Mouse (Mus musculus) cerebellum, postnatal 10 days (tissue): ENCODE results near the gene Ifi204.
A peak's percentile ranks its signal among the peaks of the same experiment; 100 is the strongest.
"Not testable (repeated sequence)": the region's sequence is repeated elsewhere in the genome, so short reads cannot be mapped to it uniquely, and the experiment has no call there.

Experiments
- DNase-seq, 2 experiments: peaks; one replicate each; pipeline ENCODE4 v3.0.0; 2021; ENCODE audit warnings: mixed read lengths in 2 of 2

Ifi204 gene

GRCm38 (mm10) chr1:173766848-173767617, at the start of gene Ifi204:
TSS of gene Ifi204 (minus strand) at chr1:173766943.
- DNase-seq: not testable (repeated sequence)

GRCm38 (mm10) chr1:173809294-173809693, 42.6 kb upstream of the Ifi204 start:
- not testable (repeated sequence) for DNase-seq

DNA sequence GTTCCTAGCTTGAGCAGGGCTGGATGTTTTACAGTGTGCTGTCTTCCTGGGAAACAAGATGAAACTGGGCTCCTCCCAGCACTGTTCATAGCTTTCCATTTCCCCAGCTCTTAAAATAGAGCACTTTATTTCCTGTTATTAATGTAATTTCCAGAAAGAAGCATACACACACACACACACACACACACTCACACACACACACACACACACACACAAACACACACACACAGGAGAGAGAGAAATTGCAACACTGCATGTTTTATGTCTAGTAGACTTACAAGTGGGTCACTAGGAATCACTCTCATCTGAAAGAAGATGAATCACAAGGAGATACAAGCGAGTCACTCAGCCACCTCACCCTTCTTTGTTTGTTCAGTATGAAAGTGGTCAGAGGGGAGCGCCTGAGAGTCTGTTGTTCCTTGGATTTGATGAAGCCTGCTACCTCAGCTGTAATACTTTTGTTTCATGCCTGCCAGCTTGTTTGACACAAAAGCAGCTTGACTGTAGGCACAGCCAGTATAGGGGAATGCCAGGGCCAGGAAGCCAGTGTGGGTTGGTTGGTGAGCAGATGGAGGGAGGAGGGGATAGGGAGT, 36.0 kb upstream of the Ifi204 start:
- peak; percentile 74 to 81 for DNase-seq

DNA sequence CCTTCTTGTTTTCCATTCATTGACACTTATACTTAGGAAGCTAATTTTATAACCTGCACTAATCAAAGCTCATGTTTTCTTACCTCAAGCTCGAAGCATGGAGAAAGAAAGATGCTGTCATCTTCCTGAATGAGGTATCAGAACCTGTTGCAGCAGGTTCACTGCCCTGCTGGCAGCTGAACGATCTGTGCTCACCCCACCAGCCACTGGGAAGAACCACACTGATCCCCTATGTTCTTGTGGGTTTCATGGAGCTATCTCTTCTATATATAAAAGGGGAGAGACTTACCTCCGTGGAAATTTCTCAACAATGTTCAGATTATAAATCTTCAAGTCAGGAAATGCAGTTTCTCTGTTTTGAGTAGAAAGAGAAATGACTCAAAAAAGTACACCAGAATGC, 35.5 kb upstream of the Ifi204 start:
- DNase-seq: peak in 1 of 2 experiments; percentile 6

GRCm38 (mm10) chr1:173801791-173802190, 35.0 kb upstream of the Ifi204 start:
- DNase-seq: not testable (repeated sequence)

DNA sequence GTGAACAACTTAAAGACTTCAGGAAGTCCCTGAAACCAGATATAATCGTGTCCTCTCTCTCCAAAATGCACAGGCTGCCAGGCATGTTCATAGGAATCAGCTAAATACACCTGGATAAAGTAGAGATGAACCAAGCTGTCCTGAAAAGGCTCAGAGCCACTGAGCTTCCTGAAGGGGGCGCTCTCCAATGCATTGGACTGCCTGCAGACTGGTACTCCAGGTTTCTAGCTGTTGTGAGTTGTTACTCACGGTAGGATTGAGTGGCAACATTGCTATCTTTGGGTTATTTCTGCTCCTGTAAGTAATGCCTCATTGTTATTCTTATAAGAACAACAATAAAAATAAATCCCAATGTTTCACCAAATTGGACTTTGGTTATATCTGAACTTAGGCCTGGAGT, 6.7 kb upstream of the Ifi204 start:
- DNase-seq: not testable (repeated sequence)

- DNase-seq: not testable (repeated sequence)
These were observed 6.7 kb downstream of the Ifi204 start for GRCm38 (mm10) chr1:173760032-173760431.

DNA sequence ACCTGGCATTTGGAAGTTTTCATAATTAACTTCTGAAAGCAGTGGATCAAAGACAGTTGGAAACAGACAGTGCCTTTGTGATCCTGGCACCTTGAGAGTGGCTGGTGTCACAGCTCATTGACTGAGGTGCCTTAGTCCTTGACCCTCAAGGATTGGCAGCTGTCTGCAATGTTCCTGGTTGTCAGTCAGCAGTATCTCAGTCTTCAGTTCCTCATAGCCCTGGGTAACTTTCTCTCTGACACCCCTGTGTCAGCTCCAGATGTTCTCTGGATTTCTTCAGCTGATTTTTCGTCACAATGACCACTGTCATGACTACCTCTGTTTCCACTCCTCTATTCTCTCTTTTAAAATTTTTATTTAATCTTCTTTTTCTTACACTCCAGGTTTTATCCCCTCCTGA, 24.5 kb downstream of the Ifi204 start:
- DNase-seq: no peak

GRCm38 (mm10) chr1:173741656-173742055, 25.1 kb downstream of the Ifi204 start, which contains the start of gene Ifi207:
TSS of gene Ifi207 (minus strand) at chr1:173741747.
- DNase-seq: no peak

DNA sequence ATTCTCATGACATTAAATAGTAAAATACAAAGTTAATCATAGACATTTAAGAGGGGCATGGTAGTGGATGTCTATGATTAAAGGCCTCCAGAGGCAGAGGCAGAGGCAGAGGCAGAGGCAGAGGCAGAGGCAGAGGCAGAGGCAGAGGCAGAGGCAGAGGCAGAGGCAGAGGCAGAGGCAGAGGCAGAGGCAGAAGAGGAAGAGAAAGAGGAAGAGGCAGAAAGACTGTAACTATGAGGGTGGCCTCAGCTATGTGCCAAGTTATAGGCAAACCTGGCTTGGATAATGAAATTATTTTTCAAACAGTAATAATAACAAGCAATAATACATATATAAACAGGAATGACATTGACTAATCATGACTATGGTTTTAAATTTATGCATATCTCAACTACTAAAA, 26.2 kb downstream of the Ifi204 start:
- DNase-seq: no peak

- no peak for DNase-seq
These were observed 29.8 kb downstream of the Ifi204 start for GRCm38 (mm10) chr1:173736986-173737385.

- DNase-seq: not testable (repeated sequence)
These were observed 31.7 kb downstream of the Ifi204 start for GRCm38 (mm10) chr1:173735015-173735414.

GRCm38 (mm10) chr1:173733219-173733618, 33.5 kb downstream of the Ifi204 start:
- peak; percentile 7 to 24 for DNase-seq
